Mouse (Mus musculus) kidney, embryonic 14.5 days (tissue): Measurements from ENCODE around the gene Gm10972. TPM values are rescaled to one million over a fixed set of nuclear protein-coding genes. Genes with fewer than 3 reads are reported as not detected.
"Not testable (repeated sequence)": the region's sequence is repeated elsewhere in the genome, so short reads cannot be mapped to it uniquely, and the experiment has no call there.

Experiments used
- ATAC-seq: fragments of 200-750 bp; cut with Nextera tagmentation; 2 replicates; pipeline ENCODE4 v1.8.0; 2017; ENCODE audit warnings: moderate number of reproducible peaks, mild to moderate bottlenecking, moderate TSS enrichment, moderate library complexity; ENCODE audit not compliant: low FRiP score, low TSS enrichment
- H3K27ac ChIP-seq: fragments of 300-500 bp; sonication (generic); 2 replicates; pipeline ENCODE4 v1.5.1; 2014; ENCODE audit warnings: low read depth, mild to moderate bottlenecking, low read length, moderate library complexity, mixed read lengths
- H3K27me3 ChIP-seq: fragments of 300-500 bp; sonication (generic); 2 replicates; pipeline ENCODE4 v1.6.1; 2014; ENCODE audit warnings: mild to moderate bottlenecking, low read length; ENCODE audit not compliant: control insufficient read depth, insufficient read depth
- H3K36me3 ChIP-seq: fragments of 300-500 bp; sonication (generic); 2 replicates; pipeline ENCODE4 v1.6.1; 2014; ENCODE audit warnings: low read length, mixed read lengths; ENCODE audit not compliant: control insufficient read depth, insufficient read depth
- H3K4me1 ChIP-seq: fragments of 300-500 bp; sonication (generic); 2 replicates; pipeline ENCODE4 v1.6.1; 2014; ENCODE audit warnings: low read length, mixed read lengths; ENCODE audit not compliant: control insufficient read depth, insufficient read depth
- H3K4me2 ChIP-seq: fragments of 300-500 bp; sonication (generic); replicated peaks from 2 replicates; pipeline ENCODE4 v1.6.1; 2014; ENCODE audit warnings: low read depth, mild to moderate bottlenecking, low read length
- H3K4me3 ChIP-seq: fragments of 300-500 bp; sonication (generic); 2 replicates; pipeline ENCODE4 v1.5.1; 2014; ENCODE audit warnings: mild to moderate bottlenecking, low read length
- H3K9ac ChIP-seq: fragments of 300-500 bp; sonication (generic); 2 replicates; pipeline ENCODE4 v1.6.1; 2014; ENCODE audit warnings: low read depth, mild to moderate bottlenecking, low read length, moderate library complexity
- H3K9me3 ChIP-seq: fragments of 300-500 bp; sonication (generic); 2 replicates; pipeline ENCODE4 v1.6.1; 2016; ENCODE audit warnings: low read length; ENCODE audit not compliant: control insufficient read depth
- WGBS: fragments of 180-500 bp; shearing (Covaris S2); extraction: QIAGEN DNeasy Blood & Tissue Kit; methylation state at CpG from one replicate; pipeline ENCODE4 v1.1.7; 2014; 5-methylcytosine and 5-hydroxymethylcytosine counted together
- polyA plus RNA-seq: library from polyadenylated mRNA; unstranded; fragments of >200 nt; fragmentation: Nextera tagmentation; extraction: Ambion mirVana; gene quantifications from 2 replicates; pipeline ENCODE4 v1.2.1, GENCODE M21; 2014

The Gm10972 gene
- polyA plus RNA-seq, 1 experiment from 2014 or later = not detected

DNA sequence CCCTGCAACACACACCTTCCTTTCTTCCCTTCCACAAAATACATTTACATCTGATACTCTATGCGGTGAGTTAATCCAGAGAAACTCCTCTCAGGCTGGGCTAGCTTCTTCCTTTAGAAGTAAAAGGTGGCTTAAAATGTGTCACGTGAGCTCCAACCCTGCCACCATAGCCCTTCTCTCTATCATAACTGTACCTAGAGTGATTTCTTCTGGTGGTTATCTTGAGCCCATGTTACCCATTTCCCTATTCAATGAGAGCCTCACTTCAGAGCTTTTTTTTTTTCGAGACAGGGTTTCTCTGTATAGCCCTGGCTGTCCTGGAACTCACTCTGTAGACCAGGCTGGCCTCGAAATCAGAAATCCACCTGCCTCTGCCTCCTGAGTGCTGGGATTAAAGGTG lies 48.8 kb downstream of the Gm10972 start:
- H3K9ac ChIP-seq, H3K27me3 ChIP-seq, H3K27ac ChIP-seq, ATAC-seq, H3K9me3 ChIP-seq, H3K4me3 ChIP-seq, H3K4me2 ChIP-seq, H3K36me3 ChIP-seq: not testable (repeated sequence)
- peaks cover 12% of the 10 kb centered on the region; the same call in 1 of the 2 replicates for H3K4me1 ChIP-seq
- 91% methylated on average over 4 of the region's 4 CpGs for WGBS

Other genes with a start within 250 kb of the Gm10972 start
- 0.17 and 0.24 TPM in 2 replicates for gene Lingo4, start 244.6 kb upstream of the Gm10972 start, polyA plus RNA-seq
- gene Tdrkh, start 229.8 kb upstream of the Gm10972 start, polyA plus RNA-seq = 13.1 and 13.3 TPM in 2 replicates
- gene Mrpl9, start 199.8 kb upstream of the Gm10972 start, polyA plus RNA-seq = 71.3 and 73.7 TPM in 2 replicates
- gene Oaz3, start 199.2 kb upstream of the Gm10972 start, polyA plus RNA-seq = 0.28 and 0.40 TPM in 2 replicates
- 0.34 and 0.53 TPM in 2 replicates for gene Celf3, start 164.8 kb upstream of the Gm10972 start, polyA plus RNA-seq
- gene Riiad1, start 162.8 kb upstream of the Gm10972 start, polyA plus RNA-seq = 0.91 and 1.7 TPM in 2 replicates
- gene Snx27, start 60.4 kb upstream of the Gm10972 start, polyA plus RNA-seq = 31.8 and 38.7 TPM in 2 replicates
- gene Tuft1, start 15.8 kb downstream of the Gm10972 start, polyA plus RNA-seq = 5.0 and 6.7 TPM in 2 replicates
- 0.41 and 1.6 TPM in 2 replicates for gene Selenbp2, start 50.4 kb downstream of the Gm10972 start, polyA plus RNA-seq
- 7.4 and 14.2 TPM in 2 replicates for gene Cgn, start 143.4 kb downstream of the Gm10972 start, polyA plus RNA-seq
- 19.7 and 24.4 TPM in 2 replicates for gene Pogz, start 194.5 kb downstream of the Gm10972 start, polyA plus RNA-seq
- gene Psmb4, start 243.8 kb downstream of the Gm10972 start, polyA plus RNA-seq = 355 and 392 TPM in 2 replicates